Comparison of ENCODE assay signal across 8 mouse cellular contexts in the genomic region with DNA sequence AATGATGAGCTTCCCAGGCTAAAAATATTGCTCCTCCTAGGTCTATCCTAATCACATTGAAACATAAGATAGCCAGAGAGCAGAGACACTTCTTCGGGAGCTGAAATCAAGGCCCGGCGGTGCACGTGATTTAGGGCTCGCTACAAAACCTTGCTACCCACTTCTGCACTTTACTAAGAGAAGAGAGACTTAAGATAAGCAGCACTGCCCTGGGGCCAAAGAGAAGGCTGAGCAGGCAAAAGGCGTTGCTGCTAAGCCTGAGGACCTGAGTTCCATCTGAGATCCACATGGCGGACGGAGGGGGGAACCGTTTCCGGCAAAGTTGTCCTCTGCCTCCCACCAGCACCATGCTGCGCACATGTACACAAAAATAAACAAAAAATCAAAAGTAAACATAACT. TPM values are rescaled to one million over a fixed set of nuclear protein-coding genes. Genes with fewer than 3 reads are reported as not detected.
A peak's percentile ranks its signal among the peaks of the same experiment; 100 is the strongest.
DNase-seq lines count a peak whose midpoint lies in the region; ATAC-seq and TF ChIP-seq lines count a peak whose summit lies in the region.

No protein-coding gene starts in this region.

- peak overlapping the region; percentile 95 for H3K4me2 ChIP-seq in heart, embryonic 16.5 days (ENCODE audit: low read depth, low read length)
- H3K4me2 ChIP-seq in hindbrain, embryonic 11.5 days (replicated peaks; ENCODE audit: low read depth, low read length), result peak overlapping the region; percentile 65
- peak overlapping the region; percentile 96 for H3K4me2 ChIP-seq in midbrain, embryonic 12.5 days (replicated peaks)

- no peaks in the 10 kb centered on the region for H3K9me3 ChIP-seq in heart, embryonic 16.5 days (replicated peaks; ENCODE audit: control insufficient read depth, low read length)
- H3K9me3 ChIP-seq in MEL (replicated peaks; ENCODE audit: insufficient read depth, low read length), result no peaks in the 10 kb centered on the region
- H3K9me3 ChIP-seq in hindbrain, embryonic 11.5 days (ENCODE audit: control insufficient read depth, low read length), result no peaks in the 10 kb centered on the region
- H3K9me3 ChIP-seq in midbrain, embryonic 12.5 days, result no peaks in the 10 kb centered on the region

- TF ChIP-seq POLR2A in MEL (IDR thresholded peaks at IDR 0.05; ENCODE audit: control insufficient read depth in 1 of 2, insufficient read depth in 1 of 2, low read depth in 1 of 2, low read length in 2 of 2, poor library complexity in 1 of 2), result no peak

- H3K9ac ChIP-seq in heart, embryonic 16.5 days (ENCODE audit: low read length), result peak overlapping the region; percentile 91
- peak overlapping the region; percentile 89 for H3K9ac ChIP-seq in MEL (ENCODE audit: control insufficient read depth, low read depth, low read length, poor library complexity, severe bottlenecking)
- H3K9ac ChIP-seq in hindbrain, embryonic 11.5 days (ENCODE audit: low read depth, low read length), result peak overlapping the region; percentile 93
- peak overlapping the region; percentile 95 for H3K9ac ChIP-seq in midbrain, embryonic 12.5 days (replicated peaks)

- TF ChIP-seq RAD21 in MEL (IDR thresholded peaks at IDR 0.05; ENCODE audit: low read depth, low read length), result no peak

- no peaks in the 10 kb centered on the region for H3K27me3 ChIP-seq in heart, embryonic 16.5 days (ENCODE audit: control insufficient read depth, insufficient read depth, low read length)
- H3K27me3 ChIP-seq in MEL (ENCODE audit: control insufficient read depth in 1 of 2, insufficient read depth in 2 of 2, low read length in 2 of 2), result no peaks in the 10 kb centered on the region
- H3K27me3 ChIP-seq in hindbrain, embryonic 11.5 days (ENCODE audit: control insufficient read depth, insufficient read depth, low read length), result no peaks in the 10 kb centered on the region
- H3K27me3 ChIP-seq in midbrain, embryonic 12.5 days, result no peaks in the 10 kb centered on the region

- no peak for TF ChIP-seq CTCF in MEL (IDR thresholded peaks at IDR 0.05 in 2 of 3, conservative IDR thresholded peaks at IDR 0.05 in 1 of 3; ENCODE audit: control insufficient read depth in 1 of 3, insufficient read depth in 1 of 3, low read depth in 2 of 3, low read length in 3 of 3, poor library complexity in 1 of 3, severe bottlenecking in 1 of 3)

- peaks cover 11% of the 10 kb centered on the region for H3K4me1 ChIP-seq in heart, embryonic 16.5 days (ENCODE audit: control insufficient read depth, insufficient read depth, low read length)
- H3K4me1 ChIP-seq in MEL (ENCODE audit: control insufficient read depth in 1 of 2, insufficient read depth in 2 of 2, low read length in 2 of 2), result peaks cover 3 to 18% of the 10 kb centered on the region in 2 experiments
- H3K4me1 ChIP-seq in hindbrain, embryonic 11.5 days (replicated peaks; ENCODE audit: control insufficient read depth, insufficient read depth, low read length), result peaks cover 6% of the 10 kb centered on the region
- H3K4me1 ChIP-seq in midbrain, embryonic 12.5 days, result peaks cover 16% of the 10 kb centered on the region

- 3% methylated on average over 11 of the region's 11 CpGs for WGBS in heart, embryonic 16.5 days
- WGBS in hindbrain, embryonic 11.5 days, result 21% methylated on average over 11 of the region's 11 CpGs
- WGBS in midbrain, embryonic 12.5 days, result 22% methylated on average over 11 of the region's 11 CpGs

- H3K4me3 ChIP-seq in heart, embryonic 16.5 days (ENCODE audit: low read length), result peak overlapping the region; percentile 88
- H3K4me3 ChIP-seq in MEL (ENCODE audit: control insufficient read depth in 1 of 2, insufficient read depth in 1 of 2, low read depth in 2 of 2, low read length in 2 of 2), result peak overlapping the region; percentile 86 to 90
- peak overlapping the region; percentile 98 for H3K4me3 ChIP-seq in hindbrain, embryonic 11.5 days (ENCODE audit: low read depth, low read length)
- peak overlapping the region; percentile 100 for H3K4me3 ChIP-seq in midbrain, embryonic 12.5 days

- DNase-seq in heart, adult 9 months (ENCODE audit: low spot score in 2 of 2), result no peak
- DNase-seq in MEL (ENCODE audit: low read depth, low spot score), result peak; percentile 55
- DNase-seq in hindbrain, embryonic 11.5 days (ENCODE audit: low spot score), result no peak
- no peak for DNase-seq in right cerebral cortex, adult 18-20 months
- DNase-seq in gastrocnemius, postnatal 10 days, result no peak
- DNase-seq in urinary bladder, postnatal 14 days (ENCODE audit: low spot score), result no peak

- no peak overlapping the region for H3K27ac ChIP-seq in heart, embryonic 16.5 days (ENCODE audit: low read length)
- H3K27ac ChIP-seq in MEL (ENCODE audit: control insufficient read depth, low read depth, low read length), result peak overlapping the region; percentile 43
- H3K27ac ChIP-seq in hindbrain, embryonic 11.5 days (ENCODE audit: low read depth, low read length), result no peak overlapping the region
- H3K27ac ChIP-seq in midbrain, embryonic 12.5 days (replicated peaks), result no peak overlapping the region

- H3K36me3 ChIP-seq in heart, embryonic 16.5 days (ENCODE audit: control insufficient read depth, insufficient read depth), result no peaks in the 10 kb centered on the region
- peaks cover 0 to 16% of the 10 kb centered on the region in 2 experiments; a peak in 2 of 4 replicates for H3K36me3 ChIP-seq in MEL (ENCODE audit: control insufficient read depth in 1 of 2, insufficient read depth in 2 of 2, low read length in 2 of 2)
- H3K36me3 ChIP-seq in hindbrain, embryonic 11.5 days (ENCODE audit: control insufficient read depth, insufficient read depth, low read length), result no peaks in the 10 kb centered on the region
- H3K36me3 ChIP-seq in midbrain, embryonic 12.5 days, result peaks cover 7% of the 10 kb centered on the region; the same call in 1 of the 2 replicates

- TF ChIP-seq EP300 in MEL (IDR thresholded peaks at IDR 0.05; ENCODE audit: low read depth in 1 of 2, low read length in 2 of 2), result no peak

- no peak for ATAC-seq in heart, embryonic 16.5 days (replicated peaks; ENCODE audit: extremely low read depth, insufficient read depth, low FRiP score)
- ATAC-seq in hindbrain, embryonic 11.5 days (ENCODE audit: low FRiP score), result no peak
- ATAC-seq in midbrain, embryonic 12.5 days (ENCODE audit: low FRiP score, low read depth), result no peak

- peaks cover 24% of the 10 kb centered on the region for H3K79me2 ChIP-seq in MEL (ENCODE audit: control insufficient read depth, insufficient read depth, low read length, poor library complexity)

TF ChIP-seq in MEL, 35 proteins besides CTCF, POLR2A, EP300 and RAD21 (continues in another document):
- TF ChIP-seq RCOR1 (IDR thresholded peaks at IDR 0.05; ENCODE audit: low read depth, low read length) (0 out of 2 replicates have a peak, but pooled peaks have one; percentile 28), UBTF (IDR thresholded peaks at IDR 0.05; ENCODE audit: borderline replicate concordance, insufficient read depth, low read depth, low read length) (no peak), E2F4 (IDR thresholded peaks at IDR 0.05; ENCODE audit: borderline replicate concordance, low read depth, low read length) (no peak), SIN3A (IDR thresholded peaks at IDR 0.05; ENCODE audit: low read length) (0 out of 2 replicates have a peak, but pooled peaks have one; percentile 37), MAX (IDR thresholded peaks at IDR 0.05; ENCODE audit: low read length) (peak; percentile 61), MYB (IDR thresholded peaks at IDR 0.05; ENCODE audit: low read depth, low read length) (no peak), MXI1 (IDR thresholded peaks at IDR 0.05; ENCODE audit: low read depth, low read length) (peak; percentile 57), ZKSCAN1 (IDR thresholded peaks at IDR 0.05; ENCODE audit: low read depth, low read length) (no peak), SMC3 (IDR thresholded peaks at IDR 0.05; ENCODE audit: low read depth, low read length) (no peak)

RNA-seq across cellular contexts. Expression of a gene that starts 1.1 kb away (rescaled TPM):
- polyA plus RNA-seq in heart, embryonic 16.5 days (2015; fragmentation: Nextera tagmentation; extraction: Ambion mirVana), result 44.1 and 44.6 TPM in 2 replicates
- total RNA-seq in MEL (2012; rRNA removed), result 38.3 and 39.4 TPM in 2 replicates
- 10 to 100 TPM in 1 of 2 experiments, not detected in 1; 49.2 TPM for polyA plus RNA-seq in MEL (2012; ENCODE audit: insufficient read depth in 1 of 2, insufficient read length in 2 of 2, low read depth in 1 of 2, low replicate concordance in 2 of 2, missing spikeins in 1 of 2)
- polyA plus RNA-seq in hindbrain, embryonic 11.5 days (2014; fragmentation: Nextera tagmentation; extraction: Ambion mirVana), result 29.9 and 33.5 TPM in 2 replicates
- polyA plus RNA-seq in midbrain, embryonic 12.5 days (2016; fragmentation: Nextera tagmentation; extraction: Ambion mirVana), result 49.8 and 53.9 TPM in 2 replicates
- total RNA-seq in gastrocnemius, postnatal 10 days (2021), result 10 to 100 TPM; 23.2 to 26.5 TPM

RNA-seq across cellular contexts. Expression of a gene that starts 5.4 kb away (rescaled TPM):
- 29.3 and 33.8 TPM in 2 replicates for polyA plus RNA-seq in heart, embryonic 16.5 days (2015; fragmentation: Nextera tagmentation; extraction: Ambion mirVana)
- total RNA-seq in MEL (2012; rRNA removed), result 16.6 and 20.2 TPM in 2 replicates
- polyA plus RNA-seq in MEL (2012; ENCODE audit: insufficient read depth in 1 of 2, insufficient read length in 2 of 2, low read depth in 1 of 2, low replicate concordance in 2 of 2, missing spikeins in 1 of 2), result 10 to 100 TPM in 1 of 2 experiments, not detected in 1; 33.0 TPM
- polyA plus RNA-seq in hindbrain, embryonic 11.5 days (2014; fragmentation: Nextera tagmentation; extraction: Ambion mirVana), result 29.0 and 30.9 TPM in 2 replicates
- polyA plus RNA-seq in midbrain, embryonic 12.5 days (2016; fragmentation: Nextera tagmentation; extraction: Ambion mirVana), result 25.3 and 26.4 TPM in 2 replicates
- 10 to 100 TPM; 36.3 to 39.5 TPM for total RNA-seq in gastrocnemius, postnatal 10 days (2021)

RNA-seq across cellular contexts. Expression of a gene that starts 28.0 kb away (rescaled TPM):
- not detected in 2 replicates for polyA plus RNA-seq in heart, embryonic 16.5 days (2015; fragmentation: Nextera tagmentation; extraction: Ambion mirVana)
- total RNA-seq in MEL (2012; rRNA removed), result 0.39 and 0.62 TPM in 2 replicates
- 1 to 10 TPM in 1 of 2 experiments, not detected in 1; 2.0 TPM for polyA plus RNA-seq in MEL (2012; ENCODE audit: insufficient read depth in 1 of 2, insufficient read length in 2 of 2, low read depth in 1 of 2, low replicate concordance in 2 of 2, missing spikeins in 1 of 2)
- polyA plus RNA-seq in hindbrain, embryonic 11.5 days (2014; fragmentation: Nextera tagmentation; extraction: Ambion mirVana), result 0.36 and 0.54 TPM in 2 replicates
- 0.37 TPM in 1 of 2 replicates, not detected in the other for polyA plus RNA-seq in midbrain, embryonic 12.5 days (2016; fragmentation: Nextera tagmentation; extraction: Ambion mirVana)
- total RNA-seq in gastrocnemius, postnatal 10 days (2021), result under 1 TPM; 0.63 to 0.97 TPM

RNA-seq across cellular contexts. Expression of a gene that starts 38.9 kb away (rescaled TPM):
- 20.9 and 22.8 TPM in 2 replicates for polyA plus RNA-seq in heart, embryonic 16.5 days (2015; fragmentation: Nextera tagmentation; extraction: Ambion mirVana)
- total RNA-seq in MEL (2012; rRNA removed), result 12.8 and 13.4 TPM in 2 replicates
- polyA plus RNA-seq in MEL (2012; ENCODE audit: insufficient read depth in 1 of 2, insufficient read length in 2 of 2, low read depth in 1 of 2, low replicate concordance in 2 of 2, missing spikeins in 1 of 2), result 10 to 100 TPM in 1 of 2 experiments, not detected in 1; 60.7 TPM
- polyA plus RNA-seq in hindbrain, embryonic 11.5 days (2014; fragmentation: Nextera tagmentation; extraction: Ambion mirVana), result 44.7 and 49.1 TPM in 2 replicates
- 38.2 and 41.6 TPM in 2 replicates for polyA plus RNA-seq in midbrain, embryonic 12.5 days (2016; fragmentation: Nextera tagmentation; extraction: Ambion mirVana)
- 10 to 100 TPM in 1 of 2 experiments, 1 to 10 TPM in 1; 8.8 to 10.7 TPM for total RNA-seq in gastrocnemius, postnatal 10 days (2021)
